Mouse (Mus musculus) bone marrow, adult 2 months (tissue): ENCODE data around the gene Cyp2c39.

Source experiments
- CTCF ChIP-seq: fragments of 200-500 bp; IDR thresholded peaks from 2 replicates; pipeline ENCODE4 v1.5.1; 2011; ENCODE audit warnings: low read length, control low read depth; ENCODE audit not compliant: control insufficient read depth, insufficient read depth
- POLR2A ChIP-seq: fragments of 200-500 bp; IDR thresholded peaks from 2 replicates; pipeline ENCODE4 v1.6.1; 2011; ENCODE audit warnings: low read depth, mild to moderate bottlenecking, control low read depth, low read length, borderline replicate concordance; ENCODE audit not compliant: control insufficient read depth

DNA sequence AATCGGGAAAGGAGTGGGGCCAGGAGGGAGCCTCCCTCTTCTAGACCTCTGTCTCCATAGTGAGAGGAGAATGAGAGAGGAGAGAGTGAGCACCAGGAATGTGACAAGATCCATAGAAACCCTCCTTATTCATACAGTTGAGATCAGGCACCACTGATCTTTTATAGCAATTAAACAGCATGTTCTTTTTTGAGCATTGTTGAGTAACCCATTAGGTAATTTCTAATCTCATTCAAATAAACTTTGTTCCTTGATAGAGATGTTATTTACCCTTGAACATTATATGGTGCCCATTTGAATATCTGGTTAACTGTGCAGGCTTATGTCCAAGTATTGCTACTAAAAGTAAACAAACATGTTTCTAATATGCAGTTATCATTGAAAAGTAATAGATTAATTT, 47.7 kb upstream of the Cyp2c39 start, which contains the start of gene Cyp2c38:
- TF ChIP-seq CTCF (no peak), POLR2A (no peak)
